In genomic region chr2:25186575-25186930, GRCm38 (mm10) we compare ENCODE assay signal across 11 mouse cellular contexts. TPM values are rescaled to one million over a fixed set of nuclear protein-coding genes. Genes with fewer than 3 reads are reported as not detected.
A peak's percentile ranks its signal among the peaks of the same experiment; 100 is the strongest.
DNase-seq lines count a peak whose midpoint lies in the region; ATAC-seq and TF ChIP-seq lines count a peak whose summit lies in the region.
"Had no signal": no experiment of that assay in that cellular context is flagged by ENCODE, and none has a peak within 500 bp of the region (broad histone marks: within the 10 kb centered on the region; RNA-seq: fewer than 3 reads in every experiment).

No protein-coding gene starts in this region.

- no peak for TF ChIP-seq POLR2A in small intestine, adult 2 months (IDR thresholded peaks at IDR 0.05; ENCODE audit: low read depth, low read length)

- ATAC-seq in liver, embryonic 11.5 days (replicated peaks; ENCODE audit: low FRiP score): no peak
- no peak for ATAC-seq in forebrain, embryonic 14.5 days
- ATAC-seq in limb, embryonic 13.5 days (ENCODE audit: low FRiP score, low read depth): no peak
- ATAC-seq: Patski had no signal

- peaks cover 38% of the 10 kb centered on the region for H3K27me3 ChIP-seq in liver, embryonic 11.5 days (replicated peaks; ENCODE audit: control insufficient read depth, insufficient read depth, low read length)
- H3K27me3 ChIP-seq in forebrain, embryonic 14.5 days (replicated peaks; ENCODE audit: control insufficient read depth, insufficient read depth, low read length): no peaks in the 10 kb centered on the region
- peaks cover 43% of the 10 kb centered on the region for H3K27me3 ChIP-seq in limb, embryonic 13.5 days
- H3K27me3 ChIP-seq in small intestine, adult 2 months (ENCODE audit: control insufficient read depth, insufficient read depth, low read length): no peaks in the 10 kb centered on the region

- WGBS in liver, embryonic 11.5 days: 36% methylated on average over 5 of the region's 5 CpGs
- WGBS in forebrain, embryonic 14.5 days: 33% methylated on average over 5 of the region's 5 CpGs
- WGBS in limb, embryonic 13.5 days: 23% methylated on average over 5 of the region's 5 CpGs
- whole genome bisulfite sequencing in small intestine, adult 2 months: 47% methylated on average over 5 of the region's 5 CpGs

- no peaks in the 10 kb centered on the region for H3K36me3 ChIP-seq in liver, embryonic 11.5 days (ENCODE audit: control insufficient read depth, insufficient read depth, low read length)
- peaks cover 5% of the 10 kb centered on the region; the same call in 1 of the 2 replicates for H3K36me3 ChIP-seq in forebrain, embryonic 14.5 days (ENCODE audit: control insufficient read depth, insufficient read depth, low read length)
- no peaks in the 10 kb centered on the region for H3K36me3 ChIP-seq in limb, embryonic 13.5 days
- no peaks in the 10 kb centered on the region for H3K36me3 ChIP-seq in small intestine, adult 2 months (ENCODE audit: control insufficient read depth, insufficient read depth, low read length)

- no peak for DNase-seq in liver, embryonic 11.5 days (ENCODE audit: low spot score)
- DNase-seq in liver: no peak
- DNase-seq in forebrain, embryonic 14.5 days (ENCODE audit: low spot score): no peak
- DNase-seq in cerebellum, adult 8-10 months: no peak
- no peak for DNase-seq in adrenal gland, postnatal 4 days (ENCODE audit: low spot score in 2 of 2)
- no peak for DNase-seq in retina, postnatal 1 day

- peak overlapping the region; percentile 79 for H3K4me2 ChIP-seq in liver, embryonic 11.5 days
- H3K4me2 ChIP-seq in forebrain, embryonic 14.5 days (ENCODE audit: low read length): peak overlapping the region; percentile 81
- peak overlapping the region; percentile 89 for H3K4me2 ChIP-seq in limb, embryonic 13.5 days (replicated peaks)

- no peak for TF ChIP-seq CTCF in small intestine, adult 2 months (IDR thresholded peaks at IDR 0.05; ENCODE audit: extremely low read depth, insufficient read length, insufficient replicate concordance, low read depth, low read length)

- H3K4me3 ChIP-seq in liver, embryonic 11.5 days (ENCODE audit: low read depth, low read length): peak overlapping the region; percentile 51; the same call in 1 of the 2 replicates
- peak overlapping the region; percentile 48 for H3K4me3 ChIP-seq in forebrain, embryonic 14.5 days (ENCODE audit: low read depth, low read length)
- 0 out of 2 replicates have a peak overlapping the region, but pooled peaks have one; percentile 52 for H3K4me3 ChIP-seq in limb, embryonic 13.5 days
- H3K4me3 ChIP-seq in small intestine, adult 2 months (ENCODE audit: low read depth, low read length): peak overlapping the region; percentile 62; the same call in 1 of the 2 replicates

- no peaks in the 10 kb centered on the region for H3K9me3 ChIP-seq in liver, embryonic 11.5 days (ENCODE audit: control insufficient read depth, low read length)
- no peaks in the 10 kb centered on the region for H3K9me3 ChIP-seq in forebrain, embryonic 14.5 days (replicated peaks; ENCODE audit: control insufficient read depth, low read length)
- no peaks in the 10 kb centered on the region for H3K9me3 ChIP-seq in limb, embryonic 13.5 days

- H3K9ac ChIP-seq in liver, embryonic 11.5 days (ENCODE audit: low read depth, low read length): no peak overlapping the region
- peak overlapping the region; percentile 82 for H3K9ac ChIP-seq in forebrain, embryonic 14.5 days (ENCODE audit: low read length)
- H3K9ac ChIP-seq in limb, embryonic 13.5 days: no peak overlapping the region

- peaks cover 5% of the 10 kb centered on the region for H3K4me1 ChIP-seq in liver, embryonic 11.5 days (replicated peaks; ENCODE audit: control insufficient read depth, insufficient read depth, low read length)
- H3K4me1 ChIP-seq in forebrain, embryonic 14.5 days (ENCODE audit: control insufficient read depth, insufficient read depth, low read length): peaks cover 22% of the 10 kb centered on the region
- peaks cover 11% of the 10 kb centered on the region for H3K4me1 ChIP-seq in limb, embryonic 13.5 days
- peaks cover 13% of the 10 kb centered on the region for H3K4me1 ChIP-seq in small intestine, adult 2 months (ENCODE audit: control insufficient read depth, insufficient read depth, insufficient read length, low read length)

- H3K27ac ChIP-seq in liver, embryonic 11.5 days (ENCODE audit: low read depth, low read length): no peak overlapping the region
- peak overlapping the region; percentile 97; the same call in 1 of the 2 replicates for H3K27ac ChIP-seq in forebrain, embryonic 14.5 days (ENCODE audit: low read depth, low read length)
- H3K27ac ChIP-seq in limb, embryonic 13.5 days: no peak overlapping the region
- no peak overlapping the region for H3K27ac ChIP-seq in small intestine, adult 2 months (ENCODE audit: insufficient read depth, low read depth, low read length)

RNA-seq across cellular contexts. Expression of gene Nrarp, which starts 6.0 kb away (rescaled TPM):
- polyA plus RNA-seq in liver, embryonic 11.5 days (2014; fragmentation: Nextera tagmentation; extraction: Ambion mirVana): 6.5 and 7.6 TPM in 2 replicates
- 18.6 and 22.1 TPM in 2 replicates for polyA plus RNA-seq in forebrain, embryonic 14.5 days (2014; fragmentation: Nextera tagmentation; extraction: Ambion mirVana)
- polyA plus RNA-seq in limb, embryonic 13.5 days (2015; fragmentation: Nextera tagmentation; extraction: Ambion mirVana): 12.6 and 15.3 TPM in 2 replicates
- 24.4 and 39.0 TPM in 2 replicates for polyA plus RNA-seq in small intestine, adult 2 months (2012; rRNA removed)
- 10 to 100 TPM; 10.2 to 18.4 TPM for total RNA-seq in adrenal gland, postnatal 4 days (2021)

RNA-seq across cellular contexts. Expression of gene Tor4a, which starts 10.1 kb away (rescaled TPM):
- 12.1 and 13.1 TPM in 2 replicates for polyA plus RNA-seq in liver, embryonic 11.5 days (2014; fragmentation: Nextera tagmentation; extraction: Ambion mirVana)
- polyA plus RNA-seq in forebrain, embryonic 14.5 days (2014; fragmentation: Nextera tagmentation; extraction: Ambion mirVana): 0.97 and 1.9 TPM in 2 replicates
- 4.1 and 4.8 TPM in 2 replicates for polyA plus RNA-seq in limb, embryonic 13.5 days (2015; fragmentation: Nextera tagmentation; extraction: Ambion mirVana)
- polyA plus RNA-seq in small intestine, adult 2 months (2012; rRNA removed): 37.3 and 49.3 TPM in 2 replicates
- total RNA-seq in adrenal gland, postnatal 4 days (2021): 10 to 100 TPM; 23.1 to 24.3 TPM

RNA-seq across cellular contexts. Expression of gene Nelfb, which starts 24.7 kb away (rescaled TPM):
- 85.3 and 86.3 TPM in 2 replicates for polyA plus RNA-seq in liver, embryonic 11.5 days (2014; fragmentation: Nextera tagmentation; extraction: Ambion mirVana)
- polyA plus RNA-seq in forebrain, embryonic 14.5 days (2014; fragmentation: Nextera tagmentation; extraction: Ambion mirVana): 68.8 and 73.5 TPM in 2 replicates
- polyA plus RNA-seq in limb, embryonic 13.5 days (2015; fragmentation: Nextera tagmentation; extraction: Ambion mirVana): 122 and 124 TPM in 2 replicates
- polyA plus RNA-seq in small intestine, adult 2 months (2012; rRNA removed): 21.8 and 37.2 TPM in 2 replicates
- 10 to 100 TPM; 64.8 to 65.8 TPM for total RNA-seq in adrenal gland, postnatal 4 days (2021)

RNA-seq across cellular contexts. Expression of gene Stpg3, which starts 27.9 kb away (rescaled TPM):
- 0.29 TPM in 1 of 2 replicates, not detected in the other for polyA plus RNA-seq in liver, embryonic 11.5 days (2014; fragmentation: Nextera tagmentation; extraction: Ambion mirVana)
- not detected in 2 replicates for polyA plus RNA-seq in forebrain, embryonic 14.5 days (2014; fragmentation: Nextera tagmentation; extraction: Ambion mirVana)
- 0.11 TPM in 1 of 2 replicates, not detected in the other for polyA plus RNA-seq in limb, embryonic 13.5 days (2015; fragmentation: Nextera tagmentation; extraction: Ambion mirVana)
- polyA plus RNA-seq in small intestine, adult 2 months (2012; rRNA removed): not detected in 2 replicates
- not detected for total RNA-seq in adrenal gland, postnatal 4 days (2021)
- total RNA-seq: gastrocnemius, adult 18-20 months had no signal

RNA-seq across cellular contexts. Expression of gene Fam166a, which starts 32.0 kb away (rescaled TPM):
- polyA plus RNA-seq in liver, embryonic 11.5 days (2014; fragmentation: Nextera tagmentation; extraction: Ambion mirVana): 0.45 TPM in 2 replicates
- 1.1 TPM in 1 of 2 replicates, not detected in the other for polyA plus RNA-seq in forebrain, embryonic 14.5 days (2014; fragmentation: Nextera tagmentation; extraction: Ambion mirVana)
- polyA plus RNA-seq in limb, embryonic 13.5 days (2015; fragmentation: Nextera tagmentation; extraction: Ambion mirVana): not detected in 2 replicates
- 0.10 TPM in 1 of 2 replicates, not detected in the other for polyA plus RNA-seq in small intestine, adult 2 months (2012; rRNA removed)
- under 1 TPM; 0.45 to 0.68 TPM for total RNA-seq in adrenal gland, postnatal 4 days (2021)
- total RNA-seq: gastrocnemius, adult 18-20 months; left cerebral cortex, postnatal 25 days had no signal
